Mouse (Mus musculus): ENCODE data around the gene Fhod1. TPM values are rescaled to one million over a fixed set of nuclear protein-coding genes. Genes with fewer than 3 reads are reported as not detected.

Gene Fhod1
- 30.7 TPM for polyA plus RNA-seq (2012; fragmentation: generic; extraction: Trizol)
- long read RNA-seq, experiment 1, partial matches to known transcripts = 3 of 3 reads
- long read RNA-seq, experiment 1, other reads (novel, unspliced or antisense) = 0 of 3 reads
- long read RNA-seq, experiment 2, partial matches to known transcripts = 4 of 4 reads
- long read RNA-seq, experiment 2, other reads (novel, unspliced or antisense) = 0 of 4 reads

GRCm38 (mm10) chr8:105347428-105348221 lies at the start of gene Fhod1:
Gene Fhod1, minus strand, starts transcription at chr8:105347953.
- TF ChIP-seq MAX (IDR thresholded peaks at IDR 0.05) = peak; percentile 55
- no peak for TF ChIP-seq CEBPB (IDR thresholded peaks at IDR 0.05; ENCODE audit: low read depth)
- Histone ChIP-seq H3ac (ENCODE audit: control insufficient read depth, insufficient read length, low read depth) (peak within 1 kb of the TSS; percentile 95), H3K36me3 (ENCODE audit: control insufficient read depth, insufficient read depth) (peaks cover 17% of the 10 kb centered on the region), H3K4me3 (ENCODE audit: insufficient read depth, poor library complexity, severe bottlenecking) (peak within 1 kb of the TSS; percentile 77), H3K27me3 (ENCODE audit: control insufficient read depth, insufficient read depth, insufficient read length) (no peaks in the 10 kb centered on the region), H3K79me3 (ENCODE audit: low read depth) (peaks cover 62% of the 10 kb centered on the region), H3K79me2 (ENCODE audit: control insufficient read depth, insufficient read depth) (peaks cover 97% of the 10 kb centered on the region)

- no peak overlapping the region for H3K4me3 ChIP-seq (ENCODE audit: insufficient read depth, poor library complexity, severe bottlenecking)
- H3K79me2 ChIP-seq (ENCODE audit: control insufficient read depth, insufficient read depth) = no peaks in the 10 kb centered on the region
- no peaks in the 10 kb centered on the region for H3K27me3 ChIP-seq (ENCODE audit: control insufficient read depth, insufficient read depth, insufficient read length)
- H3ac ChIP-seq (ENCODE audit: control insufficient read depth, insufficient read length, low read depth) = no peak overlapping the region
- no peaks in the 10 kb centered on the region for H3K79me3 ChIP-seq (ENCODE audit: low read depth)
- no peaks in the 10 kb centered on the region for H3K36me3 ChIP-seq (ENCODE audit: control insufficient read depth, insufficient read depth)
- no peak for TF ChIP-seq USF1 (IDR thresholded peaks at IDR 0.05; ENCODE audit: low read depth)
- no peak for TF ChIP-seq CEBPB (IDR thresholded peaks at IDR 0.05; ENCODE audit: low read depth)
- no peak for TF ChIP-seq FOSL1 (IDR thresholded peaks at IDR 0.05; ENCODE audit: insufficient read depth, low read length, poor library complexity, severe bottlenecking)
- no peak for TF ChIP-seq MAX (IDR thresholded peaks at IDR 0.05)
- TF ChIP-seq MYOG (IDR thresholded peaks at IDR 0.05; ENCODE audit: control insufficient read depth, extremely low read depth, insufficient read length) = no peak
- no peak for TF ChIP-seq MYOD1 (IDR thresholded peaks at IDR 0.05; ENCODE audit: control insufficient read depth, insufficient read length, low read depth)
- no peak for TF ChIP-seq CTCF (IDR thresholded peaks at IDR 0.05; ENCODE audit: control insufficient read depth, insufficient read depth, insufficient read length)
These were observed 46.2 kb upstream of the Fhod1 start for GRCm38 (mm10) chr8:105393915-105394314.

- Histone ChIP-seq H3K27me3 (ENCODE audit: control insufficient read depth, insufficient read depth, insufficient read length) (no peaks in the 10 kb centered on the region), H3K4me3 (ENCODE audit: insufficient read depth, poor library complexity, severe bottlenecking) (no peak overlapping the region), H3K36me3 (ENCODE audit: control insufficient read depth, insufficient read depth) (no peaks in the 10 kb centered on the region), H3K79me3 (ENCODE audit: low read depth) (no peaks in the 10 kb centered on the region), H3K79me2 (ENCODE audit: control insufficient read depth, insufficient read depth) (no peaks in the 10 kb centered on the region), H3ac (ENCODE audit: control insufficient read depth, insufficient read length, low read depth) (no peak overlapping the region)
- no peak for TF ChIP-seq MYOG (IDR thresholded peaks at IDR 0.05; ENCODE audit: control insufficient read depth, extremely low read depth, insufficient read length)
- no peak for TF ChIP-seq CEBPB (IDR thresholded peaks at IDR 0.05; ENCODE audit: low read depth)
- TF ChIP-seq CTCF (IDR thresholded peaks at IDR 0.05; ENCODE audit: control insufficient read depth, insufficient read depth, insufficient read length) = no peak
- TF ChIP-seq USF1 (IDR thresholded peaks at IDR 0.05; ENCODE audit: low read depth) = no peak
- TF ChIP-seq FOSL1 (IDR thresholded peaks at IDR 0.05; ENCODE audit: insufficient read depth, low read length, poor library complexity, severe bottlenecking) = no peak
- no peak for TF ChIP-seq MAX (IDR thresholded peaks at IDR 0.05)
- TF ChIP-seq MYOD1 (IDR thresholded peaks at IDR 0.05; ENCODE audit: control insufficient read depth, insufficient read length, low read depth) = no peak
These were observed 45.5 kb upstream of the Fhod1 start for GRCm38 (mm10) chr8:105393089-105393787.

- H3K79me3 ChIP-seq (ENCODE audit: low read depth) = no peaks in the 10 kb centered on the region
- no peaks in the 10 kb centered on the region for H3K79me2 ChIP-seq (ENCODE audit: control insufficient read depth, insufficient read depth)
- no peak for TF ChIP-seq CTCF (IDR thresholded peaks at IDR 0.05; ENCODE audit: control insufficient read depth, insufficient read depth, insufficient read length)
- no peak for TF ChIP-seq CEBPB (IDR thresholded peaks at IDR 0.05; ENCODE audit: low read depth)
- TF ChIP-seq MYOG (IDR thresholded peaks at IDR 0.05; ENCODE audit: control insufficient read depth, extremely low read depth, insufficient read length) = no peak
- TF ChIP-seq MYOD1 (IDR thresholded peaks at IDR 0.05; ENCODE audit: control insufficient read depth, insufficient read length, low read depth) = no peak
- TF ChIP-seq USF1 (IDR thresholded peaks at IDR 0.05; ENCODE audit: low read depth) = no peak
- no peak for TF ChIP-seq MAX (IDR thresholded peaks at IDR 0.05)
- TF ChIP-seq FOSL1 (IDR thresholded peaks at IDR 0.05; ENCODE audit: insufficient read depth, low read length, poor library complexity, severe bottlenecking) = no peak
- no peak overlapping the region for H3K4me3 ChIP-seq (ENCODE audit: insufficient read depth, poor library complexity, severe bottlenecking)
- H3K36me3 ChIP-seq (ENCODE audit: control insufficient read depth, insufficient read depth) = no peaks in the 10 kb centered on the region
- no peaks in the 10 kb centered on the region for H3K27me3 ChIP-seq (ENCODE audit: control insufficient read depth, insufficient read depth, insufficient read length)
- H3ac ChIP-seq (ENCODE audit: control insufficient read depth, insufficient read length, low read depth) = no peak overlapping the region
These were observed 41.3 kb upstream of the Fhod1 start for GRCm38 (mm10) chr8:105389096-105389495.

- H3K79me3 ChIP-seq (ENCODE audit: low read depth) = no peaks in the 10 kb centered on the region
- no peaks in the 10 kb centered on the region for H3K27me3 ChIP-seq (ENCODE audit: control insufficient read depth, insufficient read depth, insufficient read length)
- TF ChIP-seq MYOG (IDR thresholded peaks at IDR 0.05; ENCODE audit: control insufficient read depth, extremely low read depth, insufficient read length) = no peak
- peak; percentile 46 for TF ChIP-seq MAX (IDR thresholded peaks at IDR 0.05)
- TF ChIP-seq USF1 (IDR thresholded peaks at IDR 0.05; ENCODE audit: low read depth) = peak; percentile 1
- H3K4me3 ChIP-seq (ENCODE audit: insufficient read depth, poor library complexity, severe bottlenecking) = no peak overlapping the region
- no peaks in the 10 kb centered on the region for H3K79me2 ChIP-seq (ENCODE audit: control insufficient read depth, insufficient read depth)
- peaks cover 4% of the 10 kb centered on the region for H3K36me3 ChIP-seq (ENCODE audit: control insufficient read depth, insufficient read depth)
- H3ac ChIP-seq (ENCODE audit: control insufficient read depth, insufficient read length, low read depth) = no peak overlapping the region
These were observed 39.4 kb upstream of the Fhod1 start for GRCm38 (mm10) chr8:105387151-105387550.

Data from C2C12 (cell line).